Mouse (Mus musculus): ENCODE measurements around the gene Fam160a2.

GRCm38 (mm10) chr7:105342752-105343151, 57.1 kb downstream of the Fam160a2 start:
- TF ChIP-seq POLR2A (IDR thresholded peaks at IDR 0.05; ENCODE audit: insufficient read length, low read depth) (no peak), TCF3 (IDR thresholded peaks at IDR 0.05; ENCODE audit: insufficient read length, low read depth) (no peak), USF1 (IDR thresholded peaks at IDR 0.05; ENCODE audit: low read depth) (no peak), POLR2AphosphoS2 (IDR thresholded peaks at IDR 0.05; ENCODE audit: insufficient read length, low read depth) (no peak), MYOD1 (IDR thresholded peaks at IDR 0.05; ENCODE audit: control insufficient read depth in 1 of 3, insufficient read length in 2 of 3, low read depth in 2 of 3) (no peak), TCF12 (IDR thresholded peaks at IDR 0.05; ENCODE audit: insufficient read depth, poor library complexity, severe bottlenecking) (no peak), MYOG (IDR thresholded peaks at IDR 0.05; ENCODE audit: control insufficient read depth in 1 of 3, insufficient read depth in 1 of 3, insufficient read length in 2 of 3, low read depth in 2 of 3) (no peak), REST (IDR thresholded peaks at IDR 0.05; ENCODE audit: insufficient read depth, insufficient read length) (no peak), SRF (IDR thresholded peaks at IDR 0.05; ENCODE audit: control insufficient read depth, insufficient read length, low read depth) (no peak), CEBPB (IDR thresholded peaks at IDR 0.05; ENCODE audit: insufficient read depth, poor library complexity, severe bottlenecking) (no peak), MAX (IDR thresholded peaks at IDR 0.05; ENCODE audit: low read depth) (no peak), E2F4 (IDR thresholded peaks at IDR 0.05; ENCODE audit: insufficient read depth) (no peak)

Data from myocyte (in vitro differentiated cells).